Mouse (Mus musculus) E14TG2a.4 (cell line): ENCODE data around the gene Poldip3.
A peak's percentile ranks its signal among the peaks of the same experiment; 100 is the strongest.

Experiments used
- H3K27me3 ChIP-seq: 2 replicates; pipeline ENCODE4 v1.6.1; 2014; ENCODE audit warnings: low read length, control low read depth; ENCODE audit not compliant: insufficient read depth
- H3K36me3 ChIP-seq: 2 replicates; pipeline ENCODE4 v1.6.1; 2014; ENCODE audit warnings: low read length, control low read depth; ENCODE audit not compliant: insufficient read depth
- H3K4me1 ChIP-seq: replicated peaks from 2 replicates; pipeline ENCODE4 v1.6.1; 2014; ENCODE audit warnings: low read depth, low read length, control low read depth
- H3K4me3 ChIP-seq: replicated peaks from 2 replicates; pipeline ENCODE4 v1.5.1; 2014; ENCODE audit warnings: mild to moderate bottlenecking, low read length
- H3K9me3 ChIP-seq: 2 replicates; pipeline ENCODE4 v1.6.1; 2014; ENCODE audit warnings: low read length, control low read depth
- CTCF ChIP-seq: conservative IDR thresholded peaks from 2 replicates; pipeline ENCODE4 v1.5.1; 2014; ENCODE audit warnings: low read length
- NANOG ChIP-seq: IDR thresholded peaks from 2 replicates; pipeline ENCODE4 v1.6.1; 2014; ENCODE audit warnings: borderline replicate concordance, low read length, mixed read lengths
- POU5F1 ChIP-seq: IDR thresholded peaks from 2 replicates; pipeline ENCODE4 v1.6.1; 2014; ENCODE audit warnings: low read length, borderline replicate concordance

The Poldip3 gene

DNA sequence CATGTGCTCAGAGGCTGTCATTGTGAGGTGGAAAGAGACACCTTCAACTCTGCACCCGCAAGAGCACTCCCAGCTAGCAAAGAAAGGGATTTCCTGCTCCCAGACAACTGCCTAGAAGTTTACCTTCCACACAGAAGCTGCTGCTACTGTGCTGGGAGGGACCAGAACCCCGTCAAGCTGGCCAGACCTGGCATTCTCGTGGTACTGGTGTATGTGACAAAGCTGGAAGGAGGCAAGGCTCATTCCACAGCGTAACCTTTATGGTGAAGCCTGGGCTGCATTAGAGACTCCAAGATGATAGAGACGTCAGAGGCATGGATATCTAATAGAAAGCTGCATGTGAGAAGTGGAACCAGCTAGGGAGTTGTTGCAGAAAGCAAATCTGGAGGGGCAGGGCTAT is 24.6 kb downstream of the Poldip3 start:
- Histone ChIP-seq H3K9me3 (no peaks in the 10 kb centered on the region), H3K36me3 (peaks cover 69% of the 10 kb centered on the region), H3K27me3 (no peaks in the 10 kb centered on the region), H3K4me1 (peaks cover 19% of the 10 kb centered on the region), H3K4me3 (no peak overlapping the region)
- no peak for TF ChIP-seq NANOG
- TF ChIP-seq POU5F1 = no peak
- TF ChIP-seq CTCF = no peak

DNA sequence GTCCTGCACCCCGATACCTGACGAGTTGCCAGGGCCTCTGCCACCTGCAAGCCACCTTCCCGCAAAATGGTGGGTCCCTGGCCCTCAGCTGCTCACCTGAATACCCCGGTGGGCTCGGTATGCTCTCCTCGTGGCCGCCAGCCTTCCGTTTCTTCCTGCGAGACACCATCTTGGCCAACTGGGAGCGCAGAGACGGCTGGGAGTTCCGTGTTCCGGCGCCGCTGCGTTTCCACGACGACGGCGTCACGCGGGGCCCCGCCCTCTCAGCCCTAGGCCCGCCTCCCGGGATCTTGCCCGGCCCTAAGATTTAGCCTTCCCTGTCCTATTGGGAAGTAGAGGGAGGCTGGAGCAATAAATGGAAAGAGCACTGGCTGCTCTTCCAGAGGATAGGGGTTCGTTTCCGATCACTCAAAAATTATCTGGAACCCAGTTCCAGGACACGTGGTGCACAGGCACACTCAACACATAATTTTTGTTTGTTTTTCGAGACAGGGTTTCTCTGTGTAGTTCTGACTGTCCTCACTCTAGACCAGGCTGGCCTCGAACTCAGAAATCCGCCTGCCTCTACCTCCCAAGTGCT is 26.5 kb downstream of the Poldip3 start, which contains the start of gene Rrp7a:
Gene Rrp7a, minus strand, starts transcription at position 236 of the 580 bp plus-strand sequence.
- Histone ChIP-seq H3K27me3 (no peaks in the 10 kb centered on the region), H3K36me3 (peaks cover 69% of the 10 kb centered on the region), H3K4me3 (peak within 1 kb of the TSS; percentile 100), H3K9me3 (no peaks in the 10 kb centered on the region), H3K4me1 (peaks cover 38% of the 10 kb centered on the region)
- TF ChIP-seq POU5F1 (no peak), CTCF (no peak), NANOG (no peak)

DNA sequence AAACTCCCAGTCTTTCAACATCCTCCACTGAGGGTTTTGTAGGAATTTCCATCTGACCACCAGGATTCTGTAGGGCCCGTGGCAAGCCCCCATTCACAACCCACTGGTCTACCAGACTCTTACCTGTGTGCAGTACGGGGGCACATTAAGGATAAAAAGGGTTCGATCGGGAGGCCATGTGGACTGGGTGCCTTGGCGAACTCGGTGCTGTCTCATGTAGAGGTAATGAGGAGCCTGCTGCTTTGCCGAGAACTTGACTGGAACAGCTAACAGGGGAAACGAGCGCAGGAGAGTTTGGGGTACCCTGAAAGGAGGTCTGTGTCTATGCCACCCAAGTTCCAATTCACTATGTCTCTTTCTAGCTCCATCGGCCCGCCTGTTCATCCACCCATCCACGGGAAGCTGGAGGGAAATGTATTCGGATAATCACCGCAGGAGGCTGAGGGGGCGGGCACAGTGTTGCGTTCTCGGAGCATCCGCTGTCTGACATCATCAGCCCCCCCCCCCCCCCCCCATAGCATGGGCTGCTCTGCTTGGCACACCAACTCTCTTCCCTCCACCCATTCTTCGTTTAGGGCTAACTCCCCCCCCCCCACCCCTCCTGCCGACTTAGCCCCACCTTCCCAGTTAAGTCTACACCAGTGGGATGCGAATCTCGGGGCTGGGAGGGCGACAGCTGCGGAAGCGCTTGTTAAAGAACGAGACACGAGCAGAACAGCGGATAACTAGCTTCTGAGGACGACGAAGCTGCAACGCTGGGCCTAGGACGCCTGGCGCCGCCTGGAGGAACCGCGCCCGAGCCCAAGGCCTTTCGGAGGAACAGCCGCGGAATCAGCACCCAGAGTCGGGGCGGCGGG is 27.2 kb downstream of the Poldip3 start:
- peaks cover 69% of the 10 kb centered on the region for H3K36me3 ChIP-seq
- H3K4me1 ChIP-seq = peaks cover 45% of the 10 kb centered on the region
- no peaks in the 10 kb centered on the region for H3K27me3 ChIP-seq
- no peaks in the 10 kb centered on the region for H3K9me3 ChIP-seq
- peak overlapping the region; percentile 100 for H3K4me3 ChIP-seq
- no peak for TF ChIP-seq CTCF
- no peak for TF ChIP-seq POU5F1
- TF ChIP-seq NANOG = no peak

DNA sequence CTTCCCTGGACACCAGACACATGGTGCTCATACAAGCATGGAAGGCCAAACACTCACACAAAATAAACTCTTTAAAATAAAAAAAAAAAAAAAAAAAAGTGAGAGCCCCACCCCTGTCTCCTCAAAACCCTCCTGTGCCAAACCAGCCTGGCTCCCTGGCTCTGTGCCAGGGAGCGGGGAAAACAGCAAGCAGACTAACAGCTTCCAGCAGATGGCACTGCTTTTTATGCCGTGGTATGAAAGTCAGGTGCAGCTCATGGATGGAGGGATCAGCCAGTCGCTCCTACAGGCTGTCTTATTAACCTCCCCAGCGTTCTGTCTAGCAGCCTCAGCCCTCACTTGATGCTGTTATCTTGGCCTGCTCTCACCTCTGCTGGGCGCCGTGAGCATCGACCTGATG is 30.8 kb downstream of the Poldip3 start:
- TF ChIP-seq CTCF = no peak
- TF ChIP-seq POU5F1 = no peak
- TF ChIP-seq NANOG = no peak
- H3K27me3 ChIP-seq = no peaks in the 10 kb centered on the region
- peaks cover 4% of the 10 kb centered on the region; the same call in 1 of the 2 replicates for H3K9me3 ChIP-seq
- peaks cover 73% of the 10 kb centered on the region for H3K36me3 ChIP-seq
- peaks cover 66% of the 10 kb centered on the region for H3K4me1 ChIP-seq
- no peak overlapping the region for H3K4me3 ChIP-seq

DNA sequence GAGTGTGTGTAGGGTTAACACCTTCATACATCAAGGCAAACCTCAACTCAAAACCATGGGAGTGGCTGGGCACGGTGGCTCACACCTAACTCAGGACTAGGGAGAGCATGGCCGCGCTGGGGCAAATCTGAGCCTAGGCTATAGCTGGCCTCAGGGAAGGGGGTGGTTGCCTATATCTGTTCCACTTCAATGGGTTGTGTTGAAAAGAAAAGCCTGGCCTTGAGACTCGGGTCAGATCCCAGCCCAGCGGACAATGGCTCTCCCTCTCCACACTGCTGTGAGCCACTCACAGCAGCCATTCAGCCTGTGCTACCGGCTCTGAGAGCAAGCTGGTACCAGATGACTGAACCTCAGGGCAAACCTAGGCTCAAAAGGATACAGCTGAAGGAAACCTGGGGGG is 34.1 kb downstream of the Poldip3 start:
- Histone ChIP-seq H3K4me3 (peak overlapping the region; percentile 4; the same call in 1 of the 2 replicates), H3K27me3 (no peaks in the 10 kb centered on the region), H3K4me1 (peaks cover 54% of the 10 kb centered on the region), H3K36me3 (peaks cover 71% of the 10 kb centered on the region), H3K9me3 (peaks cover 36% of the 10 kb centered on the region)
- no peak for TF ChIP-seq POU5F1
- TF ChIP-seq NANOG = no peak
- TF ChIP-seq CTCF = no peak

DNA sequence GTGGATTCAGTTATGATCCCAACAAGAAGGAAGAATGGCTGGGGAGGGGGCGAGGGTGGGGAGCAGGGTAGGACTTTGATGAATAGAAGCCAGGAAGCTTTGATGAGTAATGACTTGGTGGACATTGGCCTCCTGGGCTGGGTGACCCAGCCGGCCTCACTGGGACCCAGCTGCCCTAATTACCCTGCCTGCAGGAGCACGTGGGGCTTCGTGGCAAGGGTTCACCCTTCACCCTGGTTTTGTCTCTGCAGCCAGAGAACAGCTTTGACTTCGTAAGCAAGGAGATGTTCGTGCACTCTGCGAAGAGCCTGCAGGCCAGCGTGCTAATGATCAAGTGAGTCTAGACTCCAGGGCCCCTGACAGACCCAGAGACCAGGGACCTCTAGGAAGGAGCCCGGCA is 35.1 kb downstream of the Poldip3 start:
- no peaks in the 10 kb centered on the region for H3K27me3 ChIP-seq
- TF ChIP-seq NANOG = no peak
- no peak for TF ChIP-seq POU5F1
- TF ChIP-seq CTCF = no peak
- peaks cover 45% of the 10 kb centered on the region for H3K9me3 ChIP-seq
- H3K4me1 ChIP-seq = peaks cover 45% of the 10 kb centered on the region
- H3K4me3 ChIP-seq = no peak overlapping the region
- peaks cover 64% of the 10 kb centered on the region for H3K36me3 ChIP-seq

DNA sequence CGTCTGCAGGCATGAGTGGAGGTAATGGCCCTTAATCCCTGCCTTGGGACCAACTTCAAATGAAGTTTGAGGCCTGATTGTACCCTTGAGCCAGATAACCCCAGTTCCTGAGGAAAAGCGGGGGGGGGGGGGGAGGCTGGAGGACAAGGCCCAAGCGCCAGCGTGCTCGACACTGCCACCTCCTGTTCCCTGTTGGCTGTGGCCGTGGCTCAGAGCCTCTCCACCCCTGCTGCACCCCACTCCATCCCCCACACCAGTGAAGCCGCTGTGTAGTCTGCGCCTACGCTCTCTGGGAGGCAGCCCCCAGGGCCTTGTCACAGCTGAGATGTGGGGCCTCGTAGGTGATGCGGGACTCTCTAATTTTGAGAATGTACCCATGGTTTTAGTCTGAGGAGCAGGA is 36.3 kb downstream of the Poldip3 start:
- H3K36me3 ChIP-seq = peaks cover 52% of the 10 kb centered on the region
- no peak overlapping the region for H3K4me3 ChIP-seq
- TF ChIP-seq CTCF (no peak), POU5F1 (no peak), NANOG (no peak)

DNA sequence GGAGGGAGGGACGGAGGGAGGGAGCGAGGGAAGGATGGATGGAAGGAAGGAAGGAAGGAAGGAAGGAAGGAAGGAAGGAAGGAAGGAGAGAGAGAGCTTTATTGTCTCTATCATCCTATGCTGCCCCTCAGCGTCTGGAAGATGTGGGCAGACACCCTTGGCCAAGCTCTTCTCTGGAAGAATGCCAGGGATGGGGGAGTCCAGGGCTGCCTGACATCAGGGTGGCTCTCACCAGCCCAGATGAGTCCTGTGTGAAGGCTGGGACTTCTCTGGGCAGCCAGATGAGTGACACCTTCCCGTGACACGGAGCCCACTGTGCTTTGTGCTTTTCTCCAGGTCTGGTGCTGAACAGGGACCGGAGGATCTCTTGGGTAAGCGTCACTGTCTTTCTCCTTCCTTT is 37.3 kb downstream of the Poldip3 start:
- H3K27me3 ChIP-seq = no peaks in the 10 kb centered on the region
- H3K36me3 ChIP-seq = peaks cover 42% of the 10 kb centered on the region
- H3K9me3 ChIP-seq = peaks cover 45% of the 10 kb centered on the region
- H3K4me1 ChIP-seq = peaks cover 35% of the 10 kb centered on the region
- no peak for TF ChIP-seq NANOG
- TF ChIP-seq CTCF = no peak
- TF ChIP-seq POU5F1 = no peak
- no peak overlapping the region; the same call in 1 of the 2 replicates for H3K4me3 ChIP-seq

More for the DNA sequence above, 36.3 kb downstream of the Poldip3 start:
- Histone ChIP-seq H3K9me3 (peaks cover 45% of the 10 kb centered on the region), H3K4me1 (peaks cover 35% of the 10 kb centered on the region), H3K27me3 (no peaks in the 10 kb centered on the region)

DNA sequence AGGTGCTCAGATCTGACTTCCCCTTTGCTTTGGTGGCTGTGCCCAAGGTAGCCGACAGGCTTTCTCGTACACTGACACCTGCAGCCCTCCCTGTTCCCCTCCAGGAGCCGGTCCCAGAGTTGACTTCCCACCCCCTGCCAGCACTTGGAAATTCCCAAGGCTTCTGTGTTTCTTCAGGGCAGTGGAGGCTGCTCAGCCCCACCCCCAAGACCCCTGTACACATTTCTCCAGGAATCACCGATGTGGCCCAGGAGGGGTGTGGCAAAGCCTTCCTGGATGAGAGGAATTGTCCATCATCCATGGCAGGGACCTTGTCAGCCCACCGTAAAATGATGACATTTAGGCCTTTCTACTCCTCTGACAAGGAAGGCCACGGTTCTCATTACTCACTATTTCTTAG is 37.9 kb downstream of the Poldip3 start:
- no peak for TF ChIP-seq NANOG
- no peak for TF ChIP-seq POU5F1
- no peak for TF ChIP-seq CTCF
- peaks cover 45% of the 10 kb centered on the region for H3K9me3 ChIP-seq
- no peak overlapping the region for H3K4me3 ChIP-seq
- H3K4me1 ChIP-seq = peaks cover 35% of the 10 kb centered on the region
- H3K27me3 ChIP-seq = no peaks in the 10 kb centered on the region
- H3K36me3 ChIP-seq = peaks cover 37% of the 10 kb centered on the region
